Mouse (Mus musculus) liver, embryonic 11.5 days (tissue): ENCODE measurements around the gene Gm10972. TPM values are rescaled to one million over a fixed set of nuclear protein-coding genes. Genes with fewer than 3 reads are reported as not detected.
"Not testable (repeated sequence)": the region's sequence is repeated elsewhere in the genome, so short reads cannot be mapped to it uniquely, and the experiment has no call there.

Source experiments
- ATAC-seq: fragments of 200-750 bp; cut with Nextera tagmentation; replicated peaks from 2 replicates; pipeline ENCODE4 v1.8.0; 2017; ENCODE audit warnings: moderate number of reproducible peaks, mild to moderate bottlenecking, moderate TSS enrichment, moderate library complexity; ENCODE audit not compliant: low FRiP score
- DNase-seq: peaks from one replicate; pipeline ENCODE4 v3.0.0-alpha.2; 2017; ENCODE audit warnings: low spot score
- H3K27ac ChIP-seq: fragments of 300-500 bp; sonication (generic); 2 replicates; pipeline ENCODE4 v1.5.1; 2014; ENCODE audit warnings: mild to moderate bottlenecking, low read depth, low read length, control low read depth
- H3K27me3 ChIP-seq: fragments of 300-500 bp; sonication (generic); replicated peaks from 2 replicates; pipeline ENCODE4 v1.6.1; 2014; ENCODE audit warnings: low read length, mixed read lengths; ENCODE audit not compliant: control insufficient read depth, insufficient read depth
- H3K36me3 ChIP-seq: fragments of 300-500 bp; sonication (generic); 2 replicates; pipeline ENCODE4 v1.6.1; 2014; ENCODE audit warnings: mild to moderate bottlenecking, low read length, moderate library complexity, mixed read lengths; ENCODE audit not compliant: control insufficient read depth, insufficient read depth
- H3K4me1 ChIP-seq: fragments of 300-500 bp; sonication (generic); replicated peaks from 2 replicates; pipeline ENCODE4 v1.6.1; 2014; ENCODE audit warnings: low read length, mixed read lengths; ENCODE audit not compliant: control insufficient read depth, insufficient read depth
- H3K4me2 ChIP-seq: fragments of 300-500 bp; sonication (generic); 2 replicates; pipeline ENCODE4 v1.6.1; 2014; ENCODE audit warnings: mild to moderate bottlenecking, control low read depth, moderate library complexity
- H3K4me3 ChIP-seq: fragments of 300-500 bp; sonication (generic); 2 replicates; pipeline ENCODE4 v1.5.1; 2014; ENCODE audit warnings: low read depth, low read length, control low read depth
- H3K9ac ChIP-seq: fragments of 300-500 bp; sonication (generic); 2 replicates; pipeline ENCODE4 v1.6.1; 2014; ENCODE audit warnings: low read depth, low read length, control low read depth
- H3K9me3 ChIP-seq: fragments of 300-500 bp; sonication (generic); 2 replicates; pipeline ENCODE4 v1.6.1; 2016; ENCODE audit warnings: low read length, inconsistent platforms, mixed read lengths; ENCODE audit not compliant: control insufficient read depth
- WGBS: fragments of 180-500 bp; shearing (Covaris S2); extraction: QIAGEN DNeasy Blood & Tissue Kit; methylation state at CpG from one replicate; pipeline ENCODE4 v1.1.7; 2014; 5-methylcytosine and 5-hydroxymethylcytosine counted together
- polyA plus RNA-seq: library from polyadenylated mRNA; unstranded; fragments of >200 nt; fragmentation: Nextera tagmentation; extraction: Ambion mirVana; gene quantifications from 2 replicates; pipeline ENCODE4 v1.2.1, GENCODE M21; 2014

Gm10972 gene
- polyA plus RNA-seq, 1 experiment from 2014 or later, result not detected

- H3K4me1 ChIP-seq, H3K27me3 ChIP-seq, H3K27ac ChIP-seq, H3K9me3 ChIP-seq, H3K36me3 ChIP-seq, H3K4me3 ChIP-seq, H3K4me2 ChIP-seq, DNase-seq, ATAC-seq, H3K9ac ChIP-seq: not testable (repeated sequence)
- 71% methylated on average over 9 of the region's 9 CpGs for WGBS
Measured at GRCm38 (mm10) chr3:94675101-94675500, 32.2 kb downstream of the Gm10972 start.

- ATAC-seq (peak; percentile 30; the same call in 1 of the 2 replicates), DNase-seq (no peak)
- peaks cover 5% of the 10 kb centered on the region; the same call in 1 of the 2 replicates for H3K4me1 ChIP-seq
- H3K27me3 ChIP-seq, result no peaks in the 10 kb centered on the region
- no peak overlapping the region for H3K27ac ChIP-seq
- H3K4me2 ChIP-seq, result no peak overlapping the region
- no peak overlapping the region for H3K9ac ChIP-seq
- no peaks in the 10 kb centered on the region for H3K9me3 ChIP-seq
- H3K4me3 ChIP-seq, result no peak overlapping the region
- no peaks in the 10 kb centered on the region for H3K36me3 ChIP-seq
- 75% methylated on average over 8 of the region's 8 CpGs for WGBS
Measured at GRCm38 (mm10) chr3:94679351-94679841, 36.5 kb downstream of the Gm10972 start.

GRCm38 (mm10) chr3:94680032-94680431 lies 37.1 kb downstream of the Gm10972 start:
- H3K27ac ChIP-seq, result not testable (repeated sequence)
- WGBS, result 79% methylated on average over 12 of the region's 12 CpGs

GRCm38 (mm10) chr3:94680783-94681182 lies 37.9 kb downstream of the Gm10972 start:
- 85% methylated on average over 16 of the region's 16 CpGs for WGBS
- H3K4me1 ChIP-seq, result peaks cover 5% of the 10 kb centered on the region
- DNase-seq (no peak), ATAC-seq (no peak)
- no peaks in the 10 kb centered on the region for H3K9me3 ChIP-seq
- H3K36me3 ChIP-seq, result no peaks in the 10 kb centered on the region
- no peak overlapping the region for H3K27ac ChIP-seq
- no peaks in the 10 kb centered on the region for H3K27me3 ChIP-seq
- no peak overlapping the region for H3K4me3 ChIP-seq
- H3K4me2 ChIP-seq, result no peak overlapping the region
- H3K9ac ChIP-seq, result no peak overlapping the region

More at GRCm38 (mm10) chr3:94680032-94680431, 37.1 kb downstream of the Gm10972 start:
- H3K36me3 ChIP-seq, DNase-seq, H3K4me2 ChIP-seq, H3K9ac ChIP-seq, H3K4me3 ChIP-seq, ATAC-seq, H3K4me1 ChIP-seq, H3K27me3 ChIP-seq, H3K9me3 ChIP-seq: not testable (repeated sequence)

GRCm38 (mm10) chr3:94683646-94684045 lies 40.7 kb downstream of the Gm10972 start:
- H3K9ac ChIP-seq, result no peak overlapping the region
- 78% methylated on average over 6 of the region's 6 CpGs for WGBS
- DNase-seq (no peak), ATAC-seq (no peak)
- peaks cover 12% of the 10 kb centered on the region for H3K4me1 ChIP-seq
- no peaks in the 10 kb centered on the region for H3K27me3 ChIP-seq
- H3K4me3 ChIP-seq, result no peak overlapping the region
- no peak overlapping the region for H3K27ac ChIP-seq
- no peaks in the 10 kb centered on the region for H3K9me3 ChIP-seq
- H3K36me3 ChIP-seq, result no peaks in the 10 kb centered on the region
- H3K4me2 ChIP-seq, result no peak overlapping the region

- 48% methylated on average over 8 of the region's 8 CpGs for WGBS
- H3K36me3 ChIP-seq, DNase-seq, H3K9ac ChIP-seq, H3K4me3 ChIP-seq, H3K27me3 ChIP-seq, H3K9me3 ChIP-seq: not testable (repeated sequence)
- ATAC-seq, result peak; percentile 95
- H3K4me2 ChIP-seq, result peak overlapping the region; percentile 54
- H3K4me1 ChIP-seq, result peaks cover 12% of the 10 kb centered on the region
- H3K27ac ChIP-seq, result peak overlapping the region; percentile 85
Measured at GRCm38 (mm10) chr3:94685989-94686772, 43.3 kb downstream of the Gm10972 start.

GRCm38 (mm10) chr3:94688698-94689097 lies 45.8 kb downstream of the Gm10972 start:
- not testable (repeated sequence) for H3K27ac ChIP-seq, H3K9me3 ChIP-seq

GRCm38 (mm10) chr3:94689195-94689594 lies 46.3 kb downstream of the Gm10972 start:
- not testable (repeated sequence) for H3K27me3 ChIP-seq, H3K9ac ChIP-seq, H3K4me3 ChIP-seq, H3K27ac ChIP-seq, ATAC-seq, DNase-seq, H3K36me3 ChIP-seq, H3K9me3 ChIP-seq, H3K4me2 ChIP-seq
- WGBS, result 45% methylated on average over 1 of the region's 1 CpGs
- peaks cover 13% of the 10 kb centered on the region for H3K4me1 ChIP-seq

More at GRCm38 (mm10) chr3:94688698-94689097, 45.8 kb downstream of the Gm10972 start:
- not testable (repeated sequence) for H3K9ac ChIP-seq, H3K36me3 ChIP-seq, H3K4me2 ChIP-seq, H3K4me3 ChIP-seq, ATAC-seq, H3K27me3 ChIP-seq, DNase-seq
- peaks cover 13% of the 10 kb centered on the region for H3K4me1 ChIP-seq
- 88% methylated on average over 3 of the region's 3 CpGs for WGBS

GRCm38 (mm10) chr3:94690162-94690561 lies 47.2 kb downstream of the Gm10972 start:
- not testable (repeated sequence) for H3K27ac ChIP-seq, ATAC-seq, H3K36me3 ChIP-seq, DNase-seq, H3K4me2 ChIP-seq, H3K4me3 ChIP-seq, H3K9ac ChIP-seq, H3K9me3 ChIP-seq, H3K27me3 ChIP-seq
- H3K4me1 ChIP-seq, result peaks cover 13% of the 10 kb centered on the region
- WGBS, result 62% methylated on average over 6 of the region's 6 CpGs
